Mouse (Mus musculus) left cerebral cortex, postnatal 14 days (tissue): ENCODE data around the gene Fbxw5. TPM values are rescaled to one million over a fixed set of nuclear protein-coding genes. Genes with fewer than 3 reads are reported as not detected.
A peak's percentile ranks its signal among the peaks of the same experiment; 100 is the strongest.

Experiments used
- DNase-seq, 2 experiments: peaks; one replicate each; pipeline ENCODE4 v3.0.0; 2021 to 2022; ENCODE audit warnings: low spot score in 2 of 2, mixed read lengths in 1 of 2
- intact Hi-C: fragments of 180-260 bp; cut with DNase I; formaldehyde crosslinking; loops from one replicate; pipeline ENCODE4 v1.15.1; 2025
- long read RNA-seq, 2 experiments: library from polyadenylated mRNA; stranded (forward); transcript quantifications; one replicate each; pipeline ENCODE4 v2.0.0; 2021
- total RNA-seq, 2 experiments: library from RNA; stranded (reverse); gene quantifications; 2 replicates each; pipeline ENCODE4 v1.2.3; 2021

Fbxw5 gene
- 100 to 1,000 TPM; 141 to 142 TPM for total RNA-seq
- long read RNA-seq, experiment 1, transcript Fbxw5-201 (9 exons, 2,388 nt), result major isoform, 130 of 237 reads
- long read RNA-seq, experiment 1, transcript Fbxw5-209 (3 exons, 870 nt), result minor isoform, 5 of 237 reads
- long read RNA-seq, experiment 1, partial matches to known transcripts, result 36 of 237 reads
- long read RNA-seq, experiment 1, other reads (novel, unspliced or antisense), result 66 of 237 reads
- long read RNA-seq, experiment 2, transcript Fbxw5-201 (9 exons, 2,388 nt), result major isoform, 109 of 202 reads
- long read RNA-seq, experiment 2, partial matches to known transcripts, result 25 of 202 reads
- long read RNA-seq, experiment 2, other reads (novel, unspliced or antisense), result 66 of 202 reads

DNA sequence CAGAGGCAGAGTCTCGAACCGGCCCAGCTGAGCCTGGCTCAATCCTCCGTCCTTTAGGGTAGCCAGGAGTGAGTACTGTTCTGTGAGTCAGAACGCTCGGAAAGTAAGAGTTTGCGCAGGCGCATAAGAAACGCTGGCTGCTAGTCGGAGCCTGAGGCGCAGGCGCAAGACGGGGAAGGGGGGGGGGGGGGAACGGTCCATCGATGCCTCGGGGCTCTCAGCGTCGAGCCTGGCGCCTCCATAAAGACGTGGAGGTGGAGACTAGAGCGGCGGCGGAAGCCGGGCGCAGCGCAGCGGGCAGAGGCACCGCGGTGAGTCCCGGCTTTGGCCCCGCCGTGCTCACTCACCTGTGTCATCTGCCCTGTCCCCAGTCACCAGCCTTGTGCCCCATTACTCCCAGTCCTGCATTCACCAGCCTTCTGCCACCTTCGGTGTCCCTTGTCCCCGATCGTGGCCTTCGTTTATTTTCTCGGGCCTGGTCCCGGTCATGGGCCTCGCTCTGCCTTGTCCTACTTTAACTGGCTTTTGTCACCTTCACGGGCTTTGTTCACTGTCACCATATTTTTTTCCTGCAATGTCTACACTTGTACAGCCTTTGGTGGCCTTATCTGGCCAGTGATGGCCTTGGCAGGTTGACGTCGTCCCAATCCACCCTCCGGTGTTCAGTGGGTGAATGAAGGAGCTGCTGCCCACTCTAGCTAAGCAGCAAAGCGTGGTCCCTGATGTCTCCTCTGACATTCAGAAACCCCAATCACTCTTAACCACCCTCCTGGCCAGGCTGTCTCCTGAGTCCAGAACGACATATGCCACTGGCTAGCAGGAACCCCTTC lies at the start of gene Fbxw5:
Fbxw5 (plus strand) TSS at position 175 of the 830 bp plus-strand sequence.
- peak; percentile 87 to 91 for DNase-seq
- intact Hi-C loops, result no loop called here

DNA sequence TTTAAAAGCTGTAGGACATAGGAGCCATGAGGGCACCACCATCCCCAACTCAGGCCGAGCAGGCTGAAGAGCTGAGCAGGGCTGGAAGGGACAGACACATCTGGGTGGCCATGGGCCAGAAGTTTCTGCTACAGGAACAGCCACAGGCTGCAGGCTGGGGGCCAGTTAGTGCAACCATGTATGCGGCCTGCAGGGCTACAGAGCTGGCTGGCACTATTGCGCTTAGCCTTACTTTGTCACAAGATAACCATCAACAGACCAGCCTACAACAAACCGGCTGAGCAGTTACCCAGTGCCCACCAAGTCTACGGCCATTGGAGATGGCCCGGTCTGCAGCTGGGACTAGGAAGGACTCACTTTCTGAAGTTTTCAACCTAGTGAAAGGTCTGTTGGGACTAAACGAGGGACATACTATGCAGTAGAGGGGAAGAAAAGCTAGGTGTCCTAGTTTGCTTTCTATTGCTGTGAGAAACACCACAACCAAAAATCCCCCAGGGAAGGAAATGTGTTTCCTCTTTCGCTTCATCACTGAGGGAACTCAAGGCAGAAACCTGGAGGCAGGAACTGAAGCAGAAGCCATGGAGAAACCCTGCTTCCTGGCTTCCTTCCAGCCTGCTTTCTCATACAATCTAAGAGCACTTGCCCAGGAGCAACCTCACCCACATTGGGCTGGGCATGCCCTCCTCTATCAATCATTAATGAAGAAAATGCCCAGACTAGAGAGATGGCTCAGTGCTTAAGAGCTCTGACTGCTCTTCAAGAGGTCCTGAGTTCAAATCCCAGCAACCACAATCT lies 49.5 kb upstream of the Fbxw5 start:
- no peak for DNase-seq
- intact Hi-C loops, result no loop called here

DNA sequence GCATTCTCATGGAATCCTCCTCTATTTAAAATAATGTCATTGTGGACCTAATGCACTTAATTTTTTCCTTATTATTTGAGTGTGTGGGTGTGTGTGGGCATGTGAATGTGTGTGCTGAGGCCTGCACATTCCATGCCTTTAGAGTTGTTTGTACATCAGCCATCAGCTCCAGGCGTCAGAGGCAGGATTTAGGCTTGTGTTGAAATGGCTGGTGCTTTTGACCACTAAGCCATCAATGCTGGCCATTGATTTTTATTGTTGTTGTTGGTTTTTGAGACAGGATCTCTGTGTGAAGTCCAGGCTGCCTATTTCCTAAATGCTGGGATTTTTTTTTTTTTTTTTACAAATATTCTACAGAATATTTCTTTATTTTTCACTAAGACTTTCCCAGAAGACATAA lies 47.6 kb upstream of the Fbxw5 start:
- no peak for DNase-seq
- intact Hi-C loops, result no loop called here

DNA sequence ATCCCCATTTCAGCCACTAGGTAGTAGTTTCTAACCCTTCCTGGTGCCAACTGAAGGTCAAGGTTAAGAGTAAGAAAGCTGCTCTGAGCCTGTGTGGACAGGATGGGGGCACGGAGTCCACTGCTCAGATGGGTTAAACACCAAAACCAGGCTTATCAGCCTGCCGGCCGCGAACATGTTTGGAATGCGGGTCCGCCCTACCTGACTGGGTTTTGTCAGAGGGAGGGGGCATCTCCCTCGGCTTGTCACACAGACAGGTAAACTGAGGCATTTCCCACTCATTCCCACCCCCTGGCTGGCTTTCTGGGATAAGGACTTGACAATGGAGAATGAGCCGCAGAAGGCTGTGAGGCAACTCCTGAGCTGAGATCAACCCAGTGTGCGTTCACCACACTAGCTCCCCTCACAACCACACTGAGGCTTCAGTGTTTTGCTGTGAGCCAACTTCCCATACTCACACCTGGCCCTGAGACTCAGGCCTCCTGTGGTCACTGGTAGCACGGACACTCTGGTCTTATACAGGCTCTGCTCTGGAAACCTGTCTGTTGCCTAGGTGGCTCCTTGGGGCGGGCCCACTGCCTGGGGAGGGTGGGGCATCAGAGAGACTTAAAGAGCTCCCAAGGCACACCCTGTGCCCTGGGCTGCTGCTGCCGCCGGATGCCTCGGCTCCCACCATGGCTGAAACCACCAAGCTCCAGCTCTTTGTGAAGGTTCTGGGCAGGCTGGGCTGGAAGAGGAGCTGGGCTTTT lies 44.2 kb upstream of the Fbxw5 start, which contains the start of gene Clic3:
Clic3 (plus strand) TSS at position 634 of the 749 bp plus-strand sequence.
- no peak for DNase-seq
- intact Hi-C loops, result no loop called here

DNA sequence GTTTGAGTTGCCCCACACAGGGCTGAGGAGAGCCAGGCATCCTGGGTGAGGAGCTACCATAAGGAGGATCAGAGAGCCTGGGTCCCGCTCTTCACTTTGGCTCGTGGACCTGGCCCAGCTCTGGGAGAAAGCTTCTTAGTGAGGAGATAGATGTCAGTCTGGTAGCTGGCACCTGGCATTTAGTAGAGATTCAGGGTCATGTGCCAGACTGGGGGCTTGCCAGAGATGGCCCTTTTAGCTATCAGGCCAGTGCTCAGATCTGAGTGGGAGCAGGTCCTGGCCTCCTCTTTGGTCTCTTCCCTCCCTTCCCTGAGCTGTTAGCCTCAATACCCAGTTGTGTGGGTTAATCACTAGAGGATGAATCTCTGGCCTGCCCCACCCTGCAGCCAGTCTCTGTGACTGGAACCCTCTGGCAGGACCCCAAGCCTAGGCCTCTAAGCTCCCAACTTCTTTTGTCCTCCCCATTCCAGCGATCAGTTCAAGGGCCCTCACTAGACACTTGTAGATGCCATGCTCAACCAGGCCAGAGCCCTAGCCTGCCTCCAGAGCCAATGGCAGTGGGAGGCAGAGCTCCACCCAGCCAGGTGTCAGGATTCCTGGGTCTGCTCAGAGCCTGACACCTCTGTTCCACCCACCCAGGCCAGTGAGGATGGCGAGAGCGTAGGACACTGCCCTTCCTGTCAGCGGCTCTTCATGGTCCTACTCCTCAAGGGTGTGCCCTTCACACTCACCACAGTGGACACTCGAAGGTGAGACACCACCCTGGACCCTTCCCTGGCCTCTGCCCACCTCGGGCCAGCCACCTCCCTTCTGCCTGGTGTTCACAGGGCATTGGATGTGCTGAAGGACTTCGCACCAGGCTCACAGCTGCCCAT lies 43.3 kb upstream of the Fbxw5 start:
- no peak for DNase-seq
- intact Hi-C loops, result no loop called here

DNA sequence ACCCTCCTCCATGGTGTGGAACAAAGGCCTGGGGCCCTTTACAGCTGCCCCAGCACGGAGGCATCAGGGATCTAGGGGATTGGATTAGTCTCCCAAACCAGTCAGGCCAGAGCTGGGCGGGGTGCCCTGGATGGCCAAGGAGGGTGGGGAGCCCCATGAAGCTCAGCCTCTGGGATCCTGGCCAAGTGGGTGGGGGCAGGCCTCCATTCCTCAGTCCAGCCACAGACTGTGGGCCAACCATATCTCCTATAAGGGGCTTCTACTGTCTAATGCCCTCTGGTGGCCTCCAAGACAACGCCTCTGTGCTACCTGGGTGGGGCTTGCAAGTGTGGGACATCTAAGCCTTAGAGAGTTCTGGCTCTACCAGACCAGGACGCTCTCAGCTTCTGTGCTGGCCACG lies 41.6 kb upstream of the Fbxw5 start:
- no peak for DNase-seq
- intact Hi-C loops, result no loop called here

DNA sequence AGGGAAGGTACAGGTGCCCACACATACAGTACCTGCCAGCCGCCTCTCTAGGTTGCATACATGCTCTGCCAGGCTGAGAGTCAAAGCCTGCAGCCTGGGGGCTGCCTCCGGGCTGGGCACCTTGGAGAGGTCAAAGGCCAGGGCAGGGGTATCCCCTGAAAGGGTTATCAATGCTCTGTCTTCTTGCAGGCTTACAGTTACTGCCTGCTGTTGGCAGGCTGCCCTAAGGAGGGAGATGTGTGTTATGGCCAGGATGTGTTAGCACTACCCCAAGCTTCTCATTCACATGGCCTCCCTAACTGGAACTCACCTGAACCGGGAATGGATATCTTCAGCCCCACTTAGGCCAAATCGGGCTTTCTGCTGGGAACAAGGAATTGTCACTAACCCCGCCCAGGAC lies 40.4 kb upstream of the Fbxw5 start:
- DNase-seq, result peak in 1 of 2 experiments; percentile 52
- intact Hi-C loops, result loop anchor here (5.0 kb wide), 1 partner anchor 37 kb away; no protein-coding TSS in a partner anchor

DNA sequence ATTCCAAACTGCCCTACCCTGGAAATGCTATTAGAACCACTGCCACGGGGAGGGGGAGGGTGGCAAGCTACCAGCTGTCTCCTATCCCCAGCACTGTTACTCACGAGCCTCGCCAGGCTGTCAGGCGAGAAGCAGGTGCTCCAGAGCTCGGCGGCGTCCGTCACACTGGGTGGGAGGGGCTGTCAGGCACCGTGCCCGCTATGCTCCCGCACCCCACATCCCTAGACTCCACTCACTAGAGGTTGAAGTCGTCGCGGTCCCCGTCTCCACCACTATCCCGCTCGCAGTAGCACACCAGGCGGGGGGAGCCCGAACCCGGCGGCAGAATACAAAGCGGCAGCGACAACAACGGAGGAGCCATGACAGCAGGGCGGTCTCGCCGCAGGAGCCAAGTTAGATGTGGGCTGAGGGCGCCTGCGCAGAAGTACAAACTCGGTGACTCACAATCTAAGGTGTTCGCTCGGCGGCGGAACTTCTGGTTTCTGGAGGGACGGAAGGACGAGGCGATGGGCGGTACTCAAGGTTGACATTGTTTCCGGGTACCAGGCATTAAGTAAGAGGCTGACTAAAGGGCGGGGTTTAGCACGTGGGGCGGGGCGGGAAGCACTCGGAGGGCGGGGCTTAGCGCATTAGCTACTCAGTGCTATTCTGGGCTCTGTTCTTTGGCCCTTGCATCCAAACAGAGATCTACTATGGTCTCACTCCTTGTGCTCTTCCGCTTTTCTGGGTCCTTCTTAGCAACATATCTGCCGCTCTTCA lies 39.8 kb upstream of the Fbxw5 start, which contains the start of gene Paxx:
Paxx (minus strand) TSS at position 544 of the 759 bp plus-strand sequence.
- intact Hi-C loops, result loop anchor here (5.0 kb wide), 1 partner anchor 37 kb away; no protein-coding TSS in a partner anchor
- DNase-seq, result peak; percentile 94 to 96

DNA sequence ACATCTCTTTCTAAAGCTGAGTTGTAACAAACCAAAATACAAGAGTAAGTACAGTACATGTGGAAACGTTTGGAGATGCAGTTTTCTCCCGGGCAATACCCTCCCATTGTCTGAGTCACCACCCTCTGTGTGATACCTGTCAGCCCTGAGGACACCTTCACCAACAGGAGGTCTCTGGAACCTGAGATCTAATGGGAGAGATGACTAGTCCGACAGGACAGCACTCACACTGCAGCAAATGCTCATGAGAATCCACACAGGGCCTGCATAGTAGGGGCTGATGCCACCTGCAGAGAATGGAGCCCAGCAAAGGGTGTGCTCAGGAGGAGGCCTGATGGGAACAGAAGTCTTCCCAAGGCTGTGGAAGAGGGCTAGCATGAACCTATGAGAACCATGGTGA lies 39.1 kb upstream of the Fbxw5 start:
- no peak for DNase-seq
- intact Hi-C loops, result loop anchor here (5.0 kb wide), 1 partner anchor 36 kb away; no protein-coding TSS in a partner anchor

DNA sequence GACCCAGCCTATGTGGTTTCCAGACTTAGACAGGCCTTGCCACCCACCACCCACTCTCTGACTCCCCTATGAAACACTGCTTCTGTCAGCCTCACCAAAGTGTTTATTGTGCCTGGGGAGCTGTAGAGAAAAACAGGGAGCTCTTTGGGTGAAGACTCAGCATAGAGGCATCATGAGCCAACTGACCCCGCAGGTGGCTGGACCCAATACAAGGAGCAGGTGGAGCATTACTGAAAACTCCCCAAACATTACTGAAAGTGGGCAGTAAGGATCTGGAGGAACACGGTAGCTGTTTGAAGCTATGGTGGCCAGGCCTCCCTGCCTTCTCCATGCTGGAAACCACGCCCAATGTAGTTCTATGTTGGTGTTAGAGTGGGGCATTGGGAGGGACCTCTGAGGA lies 36.9 kb upstream of the Fbxw5 start:
- DNase-seq, result no peak
- intact Hi-C loops, result loop anchor here (5.0 kb wide), 1 partner anchor 34 kb away; no protein-coding TSS in a partner anchor

DNA sequence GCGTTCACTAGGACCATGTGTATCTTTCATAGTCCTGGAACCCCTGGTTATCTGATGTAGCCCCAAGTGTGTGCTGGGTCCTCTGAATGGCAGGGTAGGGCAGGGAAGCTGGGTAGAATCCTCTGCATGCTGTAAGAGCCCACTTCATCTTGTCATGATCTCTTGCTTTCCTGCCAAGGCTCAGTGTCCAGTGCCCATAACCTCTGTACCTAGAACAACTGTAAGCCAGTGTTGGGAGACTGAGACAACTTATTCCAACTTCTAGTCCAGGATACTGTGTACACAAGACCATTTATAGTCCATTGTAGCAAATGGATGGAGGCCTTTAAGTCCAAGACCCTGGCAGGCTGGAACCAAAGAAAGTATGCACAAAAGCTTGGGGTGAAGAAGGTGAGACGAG lies 35.3 kb upstream of the Fbxw5 start:
- intact Hi-C loops, result no loop called here
- no peak for DNase-seq

DNA sequence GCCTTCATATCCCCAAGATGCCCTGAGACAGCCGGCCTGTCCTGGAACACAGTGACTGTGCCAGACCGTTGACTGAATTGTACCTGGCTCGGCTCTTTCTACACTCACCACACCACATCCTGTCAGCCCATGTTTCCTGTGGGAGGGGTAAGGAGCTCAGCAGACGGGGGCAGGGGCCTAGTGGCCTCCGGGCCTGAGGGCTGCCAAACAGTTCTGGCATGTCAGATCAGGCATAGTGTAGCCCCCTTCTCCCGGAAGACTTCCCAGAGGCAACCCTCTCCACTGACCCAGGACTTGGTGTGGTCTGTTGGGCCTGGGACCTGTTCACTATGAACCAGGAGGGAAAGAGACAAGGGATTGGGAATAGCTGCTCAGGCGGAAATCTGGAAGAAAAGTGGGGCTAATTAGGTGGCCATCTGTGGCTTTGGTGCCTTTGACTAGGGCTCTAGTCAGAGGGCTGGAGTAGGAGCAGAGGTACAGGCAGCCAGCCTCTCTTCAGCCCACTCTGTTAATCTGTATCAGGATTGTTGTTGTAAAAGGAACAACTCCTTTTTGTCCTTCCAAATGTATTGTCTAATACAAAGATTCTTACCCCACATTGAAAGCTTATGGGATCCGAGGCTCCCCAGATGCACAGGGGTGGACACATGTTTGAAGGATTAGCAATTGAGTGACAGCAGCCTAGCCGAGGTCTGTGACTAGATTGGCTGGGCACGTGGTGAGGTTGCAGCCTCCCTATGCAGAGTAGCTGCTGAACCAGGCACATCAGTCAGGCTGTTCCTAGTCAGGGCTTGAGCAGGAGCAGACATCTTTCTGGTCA lies 34.5 kb upstream of the Fbxw5 start:
- intact Hi-C loops, result no loop called here
- DNase-seq, result no peak

DNA sequence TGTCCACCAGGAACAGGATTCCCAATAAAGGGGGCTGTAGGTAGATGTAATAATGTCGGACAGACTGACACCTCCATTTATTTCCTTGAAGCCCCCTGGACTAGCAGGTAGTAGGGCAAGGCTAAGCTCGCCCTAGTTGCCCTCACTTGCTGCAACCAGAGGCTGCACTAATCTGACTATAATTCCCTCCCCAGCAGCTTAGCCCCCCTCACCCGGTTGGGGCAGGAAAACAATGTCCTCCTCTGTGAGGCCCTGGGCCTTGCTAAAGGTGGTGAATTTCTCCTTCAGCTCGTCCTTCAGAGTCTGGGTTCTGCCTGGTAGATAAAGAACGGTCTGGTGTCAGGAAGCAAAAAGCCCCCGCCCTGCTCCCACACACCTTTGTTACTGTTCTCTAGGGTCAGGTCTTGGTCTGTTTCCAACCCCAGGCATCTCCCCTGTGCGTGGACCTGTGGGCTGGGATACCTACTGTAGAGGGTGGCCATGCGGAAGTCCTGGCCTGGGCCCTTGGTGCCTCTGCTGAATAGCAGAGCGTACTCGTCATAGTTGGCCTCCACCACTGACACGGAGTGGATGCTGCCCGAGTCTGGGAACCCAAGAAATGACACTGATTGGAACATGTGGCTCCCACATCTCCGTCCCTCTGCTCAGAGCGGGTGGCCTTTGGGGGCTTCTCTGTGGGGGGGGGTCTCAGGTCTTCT lies 32.8 kb upstream of the Fbxw5 start:
- DNase-seq, result no peak
- intact Hi-C loops, result no loop called here

DNA sequence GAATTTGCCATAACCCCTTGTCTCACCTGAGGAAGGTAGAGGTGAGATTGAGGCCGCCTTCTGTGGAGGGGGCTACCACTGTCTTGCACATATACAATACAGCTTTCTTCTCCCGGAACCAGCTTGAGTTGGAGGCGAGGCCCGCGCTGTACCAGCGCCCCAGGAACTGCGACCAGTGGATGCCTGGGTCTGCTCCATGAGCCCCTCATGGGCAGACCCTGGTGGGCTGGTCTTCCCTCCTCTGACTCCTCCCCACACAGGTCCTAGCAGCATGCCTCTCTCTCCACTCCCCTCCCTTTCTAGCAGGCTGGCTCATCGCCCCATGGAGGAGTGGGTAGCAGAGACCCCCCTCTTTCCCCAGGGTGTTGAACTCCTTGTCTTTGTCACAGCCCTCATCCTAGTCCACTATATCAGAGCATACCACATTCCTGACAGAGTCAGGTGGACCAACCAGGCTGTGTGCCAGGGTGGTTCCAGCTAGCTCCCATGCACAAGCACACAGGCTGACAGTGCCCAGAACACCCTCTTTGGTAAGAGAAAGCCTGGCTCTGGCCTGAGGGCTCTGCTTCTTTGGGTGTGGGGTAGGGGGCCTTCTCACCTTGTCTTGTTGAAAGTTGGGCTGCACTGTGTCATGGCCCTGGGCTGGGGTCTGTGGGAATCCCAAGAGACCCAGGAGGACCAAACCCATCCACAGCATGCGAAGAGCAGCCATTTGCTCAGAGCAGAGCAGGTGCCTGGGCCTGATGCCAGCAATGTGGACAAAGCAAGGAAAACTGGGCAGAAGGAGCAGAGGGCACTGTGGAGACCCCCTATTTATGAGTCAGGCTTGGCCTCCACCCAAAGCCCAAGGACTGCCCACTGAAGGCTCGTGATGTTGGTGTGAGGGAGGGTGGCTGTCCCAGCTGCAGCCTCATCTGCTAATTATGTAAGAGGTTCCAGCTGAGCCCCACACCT lies 31.3 kb upstream of the Fbxw5 start:
- intact Hi-C loops, result no loop called here
- no peak for DNase-seq

DNA sequence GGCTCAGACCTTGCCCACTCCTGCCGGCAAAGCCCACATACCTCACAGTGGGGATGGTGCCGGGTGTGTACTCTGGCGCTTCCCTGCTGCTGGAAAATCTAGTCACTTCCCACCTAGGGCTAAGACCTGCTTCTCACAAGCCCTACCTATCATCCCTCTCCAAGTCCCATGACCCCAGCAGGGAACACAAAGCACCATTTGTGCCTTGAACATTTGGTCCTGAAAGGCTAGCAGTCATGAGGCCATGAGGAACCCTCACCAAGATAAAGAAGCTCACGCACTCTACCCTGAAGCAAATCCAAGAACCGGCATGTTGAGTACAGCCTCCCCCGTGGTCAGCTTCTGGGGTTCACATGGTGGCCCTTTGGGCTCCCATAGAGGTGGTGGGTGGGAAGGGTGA lies 30.6 kb upstream of the Fbxw5 start, which contains the start of gene Ptgds:
Ptgds (minus strand) TSS at position 78 of the 400 bp plus-strand sequence.
- intact Hi-C loops, result no loop called here

More for the DNA sequence above, 30.6 kb upstream of the Fbxw5 start, which contains the start of gene Ptgds:
- DNase-seq, result no peak
